Mouse (Mus musculus) midbrain, postnatal 0 days (tissue): Measurements from ENCODE around the gene BC049762. TPM values are rescaled to one million over a fixed set of nuclear protein-coding genes. Genes with fewer than 3 reads are reported as not detected.

Source experiments
- ATAC-seq: fragments of 200-750 bp; cut with Nextera tagmentation; 2 replicates; pipeline ENCODE4 v1.8.0; 2017; ENCODE audit warnings: moderate number of reproducible peaks, mild to moderate bottlenecking, moderate TSS enrichment, moderate library complexity; ENCODE audit not compliant: low FRiP score
- DNase-seq: peaks from one replicate; pipeline ENCODE4 v3.0.0-alpha.2; 2015; ENCODE audit warnings: low spot score
- H3K27ac ChIP-seq: fragments of 300-500 bp; sonication (generic); 2 replicates; pipeline ENCODE4 v1.5.1; 2014; ENCODE audit warnings: low read depth, mild to moderate bottlenecking, low read length, mixed read lengths
- H3K27me3 ChIP-seq: fragments of 300-500 bp; sonication (generic); 2 replicates; pipeline ENCODE4 v1.6.1; 2014; ENCODE audit warnings: low read length, control low read depth, mixed read lengths; ENCODE audit not compliant: insufficient read depth
- H3K36me3 ChIP-seq: fragments of 300-500 bp; sonication (generic); 2 replicates; pipeline ENCODE4 v1.6.1; 2014; ENCODE audit warnings: low read length, control low read depth, mixed read lengths; ENCODE audit not compliant: insufficient read depth
- H3K4me1 ChIP-seq: fragments of 300-500 bp; sonication (generic); 2 replicates; pipeline ENCODE4 v1.6.1; 2014; ENCODE audit warnings: mild to moderate bottlenecking, control low read depth, antibody characterized with exemption, low read length, mixed read lengths; ENCODE audit not compliant: insufficient read depth
- H3K4me2 ChIP-seq: fragments of 300-500 bp; sonication (generic); 2 replicates; pipeline ENCODE4 v1.6.1; 2014; ENCODE audit warnings: low read depth, mild to moderate bottlenecking, low read length, mixed read lengths; ENCODE audit not compliant: poor library complexity, severe bottlenecking
- H3K4me3 ChIP-seq: fragments of 300-500 bp; sonication (generic); 2 replicates; pipeline ENCODE4 v1.5.1; 2014; ENCODE audit warnings: low read depth, mild to moderate bottlenecking, low read length, moderate library complexity
- H3K9ac ChIP-seq: fragments of 300-500 bp; sonication (generic); replicated peaks from 2 replicates; pipeline ENCODE4 v1.6.1; 2014; ENCODE audit warnings: mild to moderate bottlenecking, low read length, moderate library complexity, mixed read lengths; ENCODE audit not compliant: poor library complexity, severe bottlenecking
- H3K9me3 ChIP-seq: fragments of 300-500 bp; sonication (generic); 2 replicates; pipeline ENCODE4 v1.6.1; 2016; ENCODE audit warnings: low read length, control low read depth
- CTCF ChIP-seq: IDR thresholded peaks from 2 replicates; pipeline ENCODE4 v1.5.1; 2016; ENCODE audit warnings: antibody characterized with exemption, mild to moderate bottlenecking
- WGBS: fragments of 180-500 bp; shearing (Covaris S2); extraction: QIAGEN DNeasy Blood & Tissue Kit; methylation state at CpG from one replicate; pipeline ENCODE4 v1.1.7; 2014; 5-methylcytosine and 5-hydroxymethylcytosine counted together
- polyA plus RNA-seq: library from polyadenylated mRNA; unstranded; fragments of >200 nt; fragmentation: Nextera tagmentation; extraction: Ambion mirVana; gene quantifications from 2 replicates; pipeline ENCODE4 v1.2.1, GENCODE M21; 2015
- total RNA-seq: library from RNA; depleted of rRNA; stranded (reverse); fragments of >200 nt; gene quantifications from 2 replicates; pipeline ENCODE4 v1.2.3, GENCODE M21; 2014; rRNA removed

Gene BC049762
- total and polyA plus RNA-seq, 2 experiments from 2014 or later = 0.38 to 0.49 TPM

DNA sequence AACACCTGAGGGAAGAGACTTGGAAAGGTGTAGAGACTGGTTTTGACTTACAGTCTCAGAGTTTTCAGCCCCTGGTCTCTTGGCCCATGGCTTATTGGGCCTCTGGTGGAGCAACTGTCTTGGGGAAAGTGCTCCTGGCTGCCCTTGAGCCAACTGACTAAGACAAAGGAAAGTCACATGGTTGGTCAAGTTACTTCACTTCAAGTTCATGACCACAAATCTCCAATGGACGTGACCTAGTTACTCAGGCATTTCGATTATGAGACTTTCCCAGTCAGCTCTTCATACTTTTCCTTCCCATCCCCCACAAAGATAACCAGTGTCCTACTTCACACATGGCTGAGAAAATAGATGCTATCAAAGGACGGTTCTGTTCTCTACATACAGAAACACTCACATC is 55.1 kb downstream of the BC049762 start:
- no peak overlapping the region for H3K27ac ChIP-seq
- H3K9me3 ChIP-seq = no peaks in the 10 kb centered on the region
- H3K4me1 ChIP-seq = no peaks in the 10 kb centered on the region
- no peaks in the 10 kb centered on the region for H3K27me3 ChIP-seq
- ATAC-seq (no peak), DNase-seq (no peak)
- H3K4me3 ChIP-seq = no peak overlapping the region
- WGBS = 85% methylated on average over 3 of the region's 3 CpGs
- no peak overlapping the region for H3K9ac ChIP-seq
- no peak for TF ChIP-seq CTCF
- no peaks in the 10 kb centered on the region for H3K36me3 ChIP-seq
- H3K4me2 ChIP-seq = no peak overlapping the region

Other genes with a start within 250 kb of the BC049762 start
- not detected in 2 replicates for gene Olfr54, start 248.8 kb downstream of the BC049762 start, total RNA-seq
- not detected in 2 replicates for gene Olfr54, start 248.8 kb downstream of the BC049762 start, polyA plus RNA-seq
- gene Olfr1375, start 214.9 kb downstream of the BC049762 start, total RNA-seq = not detected in 2 replicates
- gene Olfr1375, start 214.9 kb downstream of the BC049762 start, polyA plus RNA-seq = not detected in 2 replicates
- 8.3 and 9.3 TPM in 2 replicates for gene Zfp354a, start 203.8 kb downstream of the BC049762 start, total RNA-seq
- gene Zfp354a, start 203.8 kb downstream of the BC049762 start, polyA plus RNA-seq = 9.9 and 12.5 TPM in 2 replicates
- not detected in 2 replicates for gene Gm12569, start 42.6 kb downstream of the BC049762 start, total RNA-seq
- not detected in 2 replicates for gene Gm12569, start 42.6 kb downstream of the BC049762 start, polyA plus RNA-seq
- gene Clk4, start 1.3 kb downstream of the BC049762 start, total RNA-seq = 79.8 and 102 TPM in 2 replicates
- gene Clk4, start 1.3 kb downstream of the BC049762 start, polyA plus RNA-seq = 99.4 and 103 TPM in 2 replicates
- 10.7 and 13.5 TPM in 2 replicates for gene Col23a1, start 26.9 kb upstream of the BC049762 start, total RNA-seq
- gene Col23a1, start 26.9 kb upstream of the BC049762 start, polyA plus RNA-seq = 4.2 and 4.5 TPM in 2 replicates